Mouse (Mus musculus) CH12.LX (cell line): ENCODE data around the gene Celf5. TPM values are rescaled to one million over a fixed set of nuclear protein-coding genes. Genes with fewer than 3 reads are reported as not detected.

Experiments used
- polyA plus RNA-seq: library from polyadenylated mRNA; unstranded; fragments of >175 nt; gene quantifications from 2 replicates; pipeline ENCODE4 v1.2.1, GENCODE M21; 2012; ENCODE audit warnings: low read depth; ENCODE audit not compliant: insufficient read length
- total RNA-seq, 2 experiments: library from RNA; depleted of rRNA; stranded (reverse); fragments of 300-350 nt in 1 of 2; fragments of >200 nt in 1 of 2; gene quantifications; 2 replicates each; pipeline ENCODE4 v1.2.3; 2012 to 2014

Celf5 gene
- total and polyA plus RNA-seq, 3 experiments = 0.07 to 0.08 TPM; not detected in 1

Other genes with a start within 250 kb of the Celf5 start
Only the 20 nearest of the 30 such genes appear.
- 0.04 and 0.08 TPM in 2 replicates for gene Gipc3, start 139.4 kb downstream of the Celf5 start, total RNA-seq (2012; rRNA removed)
- gene Gipc3, start 139.4 kb downstream of the Celf5 start, total RNA-seq (2014; rRNA removed) = not detected in 2 replicates
- gene Gipc3, start 139.4 kb downstream of the Celf5 start, polyA plus RNA-seq = 0.09 TPM in 1 of 2 replicates, not detected in the other
- gene Hmg20b, start 132.2 kb downstream of the Celf5 start, total RNA-seq (2012; rRNA removed) = 17.0 and 18.7 TPM in 2 replicates
- 7.4 and 7.9 TPM in 2 replicates for gene Hmg20b, start 132.2 kb downstream of the Celf5 start, total RNA-seq (2014; rRNA removed)
- 37.3 and 39.6 TPM in 2 replicates for gene Hmg20b, start 132.2 kb downstream of the Celf5 start, polyA plus RNA-seq
- 9.5 and 12.9 TPM in 2 replicates for gene Mfsd12, start 125.2 kb downstream of the Celf5 start, total RNA-seq (2012; rRNA removed)
- gene Mfsd12, start 125.2 kb downstream of the Celf5 start, total RNA-seq (2014; rRNA removed) = 4.0 and 5.2 TPM in 2 replicates
- 7.4 and 8.7 TPM in 2 replicates for gene Mfsd12, start 125.2 kb downstream of the Celf5 start, polyA plus RNA-seq
- 5.2 and 7.2 TPM in 2 replicates for gene 4930404N11Rik, start 116.9 kb downstream of the Celf5 start, total RNA-seq (2012; rRNA removed)
- gene 4930404N11Rik, start 116.9 kb downstream of the Celf5 start, total RNA-seq (2014; rRNA removed) = 0.23 TPM in 1 of 2 replicates, not detected in the other
- gene 4930404N11Rik, start 116.9 kb downstream of the Celf5 start, polyA plus RNA-seq = 2.2 and 2.7 TPM in 2 replicates
- gene Fzr1, start 104.2 kb downstream of the Celf5 start, total RNA-seq (2012; rRNA removed) = 38.8 and 44.5 TPM in 2 replicates
- 29.5 and 33.1 TPM in 2 replicates for gene Fzr1, start 104.2 kb downstream of the Celf5 start, total RNA-seq (2014; rRNA removed)
- gene Fzr1, start 104.2 kb downstream of the Celf5 start, polyA plus RNA-seq = 67.7 and 75.4 TPM in 2 replicates
- 131 and 143 TPM in 2 replicates for gene Dohh, start 98.3 kb downstream of the Celf5 start, total RNA-seq (2012; rRNA removed)
- 81.7 and 83.0 TPM in 2 replicates for gene Dohh, start 98.3 kb downstream of the Celf5 start, total RNA-seq (2014; rRNA removed)
- 78.2 and 93.5 TPM in 2 replicates for gene Dohh, start 98.3 kb downstream of the Celf5 start, polyA plus RNA-seq
- 1.2 and 1.5 TPM in 2 replicates for gene Gm48551, start 98.2 kb downstream of the Celf5 start, total RNA-seq (2012; rRNA removed)
- gene Gm48551, start 98.2 kb downstream of the Celf5 start, total RNA-seq (2014; rRNA removed) = 0.96 and 1.0 TPM in 2 replicates
- gene Gm48551, start 98.2 kb downstream of the Celf5 start, polyA plus RNA-seq = 3.2 and 3.4 TPM in 2 replicates
- 0.29 and 1.1 TPM in 2 replicates for gene Gm48552, start 93.7 kb downstream of the Celf5 start, total RNA-seq (2012; rRNA removed)
- gene Gm48552, start 93.7 kb downstream of the Celf5 start, total RNA-seq (2014; rRNA removed) = 0.65 and 0.98 TPM in 2 replicates
- gene Gm48552, start 93.7 kb downstream of the Celf5 start, polyA plus RNA-seq = 0.46 and 1.2 TPM in 2 replicates
- gene Smim24, start 89.7 kb downstream of the Celf5 start, total RNA-seq (2012; rRNA removed) = 0.13 and 0.34 TPM in 2 replicates
- gene Smim24, start 89.7 kb downstream of the Celf5 start, total RNA-seq (2014; rRNA removed) = not detected in 2 replicates
- 0.64 TPM in 1 of 2 replicates, not detected in the other for gene Smim24, start 89.7 kb downstream of the Celf5 start, polyA plus RNA-seq
- gene Nfic, start 27.1 kb downstream of the Celf5 start, total RNA-seq (2012; rRNA removed) = 4.4 and 4.7 TPM in 2 replicates
- 0.07 and 0.34 TPM in 2 replicates for gene Nfic, start 27.1 kb downstream of the Celf5 start, total RNA-seq (2014; rRNA removed)
- 3.8 and 4.0 TPM in 2 replicates for gene Nfic, start 27.1 kb downstream of the Celf5 start, polyA plus RNA-seq
- 99.5 and 104 TPM in 2 replicates for gene Ncln, start 13.7 kb upstream of the Celf5 start, total RNA-seq (2012; rRNA removed)
- 41.5 and 41.7 TPM in 2 replicates for gene Ncln, start 13.7 kb upstream of the Celf5 start, total RNA-seq (2014; rRNA removed)
- 80.5 and 89.5 TPM in 2 replicates for gene Ncln, start 13.7 kb upstream of the Celf5 start, polyA plus RNA-seq
- gene S1pr4, start 17.4 kb upstream of the Celf5 start, total RNA-seq (2012; rRNA removed) = 0.25 and 0.30 TPM in 2 replicates
- gene S1pr4, start 17.4 kb upstream of the Celf5 start, total RNA-seq (2014; rRNA removed) = not detected in 2 replicates
- gene S1pr4, start 17.4 kb upstream of the Celf5 start, polyA plus RNA-seq = 0.16 and 0.19 TPM in 2 replicates
- gene Gna15, start 41.5 kb upstream of the Celf5 start, total RNA-seq (2012; rRNA removed) = 9.9 and 10.0 TPM in 2 replicates
- gene Gna15, start 41.5 kb upstream of the Celf5 start, total RNA-seq (2014; rRNA removed) = 5.2 and 5.5 TPM in 2 replicates
- gene Gna15, start 41.5 kb upstream of the Celf5 start, polyA plus RNA-seq = 4.9 and 5.2 TPM in 2 replicates
- 7.2 and 9.0 TPM in 2 replicates for gene Gna11, start 62.5 kb upstream of the Celf5 start, total RNA-seq (2012; rRNA removed)
- gene Gna11, start 62.5 kb upstream of the Celf5 start, total RNA-seq (2014; rRNA removed) = 4.1 and 4.3 TPM in 2 replicates
- 6.9 and 8.7 TPM in 2 replicates for gene Gna11, start 62.5 kb upstream of the Celf5 start, polyA plus RNA-seq
- 93.5 and 114 TPM in 2 replicates for gene Aes, start 76.8 kb upstream of the Celf5 start, total RNA-seq (2012; rRNA removed)
- 7.3 and 11.5 TPM in 2 replicates for gene Aes, start 76.8 kb upstream of the Celf5 start, total RNA-seq (2014; rRNA removed)
- 23.4 and 25.1 TPM in 2 replicates for gene Aes, start 76.8 kb upstream of the Celf5 start, polyA plus RNA-seq
- gene Tle2, start 91.9 kb upstream of the Celf5 start, total RNA-seq (2012; rRNA removed) = 0.30 TPM in 1 of 2 replicates, not detected in the other
- gene Tle2, start 91.9 kb upstream of the Celf5 start, total RNA-seq (2014; rRNA removed) = not detected in 2 replicates
- gene Tle2, start 91.9 kb upstream of the Celf5 start, polyA plus RNA-seq = 0.29 TPM in 1 of 2 replicates, not detected in the other
- gene Tle6, start 118.4 kb upstream of the Celf5 start, total RNA-seq (2012; rRNA removed) = 1.2 and 1.3 TPM in 2 replicates
- gene Tle6, start 118.4 kb upstream of the Celf5 start, total RNA-seq (2014; rRNA removed) = 0.30 and 1.2 TPM in 2 replicates
- 0.39 and 0.63 TPM in 2 replicates for gene Tle6, start 118.4 kb upstream of the Celf5 start, polyA plus RNA-seq
- 1.5 and 2.3 TPM in 2 replicates for gene BC025920, start 123.6 kb upstream of the Celf5 start, total RNA-seq (2012; rRNA removed)
- gene BC025920, start 123.6 kb upstream of the Celf5 start, total RNA-seq (2014; rRNA removed) = 1.4 and 1.7 TPM in 2 replicates
- 1.6 and 2.3 TPM in 2 replicates for gene BC025920, start 123.6 kb upstream of the Celf5 start, polyA plus RNA-seq
- gene Sirt6, start 145.1 kb upstream of the Celf5 start, total RNA-seq (2012; rRNA removed) = 11.2 and 17.8 TPM in 2 replicates
- gene Sirt6, start 145.1 kb upstream of the Celf5 start, total RNA-seq (2014; rRNA removed) = 12.3 and 16.9 TPM in 2 replicates
- 34.6 and 36.4 TPM in 2 replicates for gene Sirt6, start 145.1 kb upstream of the Celf5 start, polyA plus RNA-seq
- gene Ankrd24, start 145.8 kb upstream of the Celf5 start, total RNA-seq (2012; rRNA removed) = 3.2 and 4.2 TPM in 2 replicates
- 5.4 and 5.5 TPM in 2 replicates for gene Ankrd24, start 145.8 kb upstream of the Celf5 start, total RNA-seq (2014; rRNA removed)
- gene Ankrd24, start 145.8 kb upstream of the Celf5 start, polyA plus RNA-seq = 2.4 and 3.7 TPM in 2 replicates